Mouse (Mus musculus) v-Abl transformed pro-B cells (cell line): Measurements from ENCODE around the gene Atxn7l1.

Experiments
- in situ Hi-C, 2 experiments: fragments of 400-800 bp; cut with MboI; formaldehyde crosslinking; loops; one replicate each; pipeline ENCODE4 v1.15.1; 2025; ENCODE audit not compliant: unreplicated experiment in 2 of 2

Atxn7l1 gene

GRCm38 (mm10) chr12:33147497-33148267 is at the start of gene Atxn7l1:
TSS of gene Atxn7l1 (plus strand) at chr12:33147693.
- in situ Hi-C loops: loop anchor here in 1 of 2 experiments (10.0 kb wide), 2 partner anchors 187 to 203 kb away; no protein-coding TSS in a partner anchor

GRCm38 (mm10) chr12:33101627-33102026 is 45.9 kb upstream of the Atxn7l1 start:
- in situ Hi-C loops: no loop called here

- in situ Hi-C loops: no loop called here
Observed at GRCm38 (mm10) chr12:33102342-33103115, 45.0 kb upstream of the Atxn7l1 start.

- in situ Hi-C loops: no loop called here
Observed at GRCm38 (mm10) chr12:33105724-33106123, 41.8 kb upstream of the Atxn7l1 start.

- in situ Hi-C loops: no loop called here
Observed at GRCm38 (mm10) chr12:33106438-33107167, 40.9 kb upstream of the Atxn7l1 start.

GRCm38 (mm10) chr12:33109531-33109930 is 38.0 kb upstream of the Atxn7l1 start:
- in situ Hi-C loops: no loop called here

- in situ Hi-C loops: no loop called here
Observed at GRCm38 (mm10) chr12:33110894-33111471, 36.5 kb upstream of the Atxn7l1 start.

GRCm38 (mm10) chr12:33118624-33119301 is 28.7 kb upstream of the Atxn7l1 start:
- in situ Hi-C loops: no loop called here

- in situ Hi-C loops: no loop called here
Observed at GRCm38 (mm10) chr12:33125594-33126227, 21.8 kb upstream of the Atxn7l1 start.

GRCm38 (mm10) chr12:33126243-33126642 is 21.2 kb upstream of the Atxn7l1 start:
- in situ Hi-C loops: no loop called here

GRCm38 (mm10) chr12:33128121-33128520 is 19.4 kb upstream of the Atxn7l1 start:
- in situ Hi-C loops: no loop called here

GRCm38 (mm10) chr12:33128702-33129101 is 18.8 kb upstream of the Atxn7l1 start:
- in situ Hi-C loops: no loop called here

- in situ Hi-C loops: no loop called here
Observed at GRCm38 (mm10) chr12:33129410-33129809, 18.1 kb upstream of the Atxn7l1 start.

GRCm38 (mm10) chr12:33130401-33130800 is 17.1 kb upstream of the Atxn7l1 start:
- in situ Hi-C loops: no loop called here

- in situ Hi-C loops: no loop called here
Observed at GRCm38 (mm10) chr12:33131796-33132195, 15.7 kb upstream of the Atxn7l1 start.

GRCm38 (mm10) chr12:33137857-33138256 is 9.6 kb upstream of the Atxn7l1 start:
- in situ Hi-C loops: no loop called here

- in situ Hi-C loops: no loop called here
Observed at GRCm38 (mm10) chr12:33139083-33139482, 8.4 kb upstream of the Atxn7l1 start.

- in situ Hi-C loops: loop anchor here in 1 of 2 experiments (10.0 kb wide), 2 partner anchors 190 to 200 kb away; no protein-coding TSS in a partner anchor
Observed at GRCm38 (mm10) chr12:33144456-33144855, 3.0 kb upstream of the Atxn7l1 start.

GRCm38 (mm10) chr12:33146622-33147433 is 665 bp upstream of the Atxn7l1 start:
- in situ Hi-C loops: loop anchor here in 1 of 2 experiments (10.0 kb wide), 2 partner anchors 188 to 202 kb away; no protein-coding TSS in a partner anchor
